Comparison of ENCODE assay signal across 20 mouse cellular contexts in genomic region chr16:36708751-36709150, GRCm38 (mm10). TPM values are rescaled to one million over a fixed set of nuclear protein-coding genes. Genes with fewer than 3 reads are reported as not detected.
DNase-seq lines count a peak whose midpoint lies in the region; ATAC-seq and TF ChIP-seq lines count a peak whose summit lies in the region.
"Had no signal": no experiment of that assay in that cellular context is flagged by ENCODE, and none has a peak within 500 bp of the region (broad histone marks: within the 10 kb centered on the region; RNA-seq: fewer than 3 reads in every experiment).

No protein-coding gene starts in this region.

- DNase-seq in midbrain, embryonic 11.5 days (ENCODE audit: low spot score, missing footprints) = peak; percentile 51
- DNase-seq in CD4-positive, CD25-positive, alpha-beta regulatory T cell, adult 2 months (ENCODE audit: low read depth, low spot score) = peak; percentile 39
- DNase-seq in ES-E14 (ENCODE audit: low read depth, low spot score) = no peak
- no peak for DNase-seq in testis, postnatal 14 days (ENCODE audit: low spot score)
- DNase-seq in ovary, postnatal 36 days (ENCODE audit: low spot score) = no peak
- DNase-seq in thymus, adult 18-20 months = no peak
- DNase-seq: cerebellum, postnatal 25 days; gastrocnemius, postnatal 36 days; heart, postnatal 10 days; midbrain, embryonic 14.5 days; right cerebral cortex, postnatal 14 days; thymus, postnatal 14 days had no signal

- no peak overlapping the region for H3K27ac ChIP-seq in midbrain, embryonic 11.5 days (ENCODE audit: low read depth, low read length)
- H3K27ac ChIP-seq in midbrain, embryonic 13.5 days = no peak overlapping the region
- peak overlapping the region; percentile 91 for H3K27ac ChIP-seq in ES-E14 (ENCODE audit: insufficient read depth, low read depth, low read length, poor library complexity, severe bottlenecking)
- H3K27ac ChIP-seq: heart, embryonic 10.5 days; hindbrain, embryonic 13.5 days; limb, embryonic 15.5 days had no signal

- H3K9ac ChIP-seq in midbrain, embryonic 11.5 days (ENCODE audit: low read length) = no peak overlapping the region
- no peak overlapping the region for H3K9ac ChIP-seq in midbrain, embryonic 13.5 days (replicated peaks)
- peak overlapping the region; percentile 74 for H3K9ac ChIP-seq in ES-E14 (ENCODE audit: insufficient read depth, low read depth, low read length, poor library complexity, severe bottlenecking)
- H3K9ac ChIP-seq: hindbrain, embryonic 13.5 days; limb, embryonic 15.5 days had no signal

- no peaks in the 10 kb centered on the region for H3K36me3 ChIP-seq in midbrain, embryonic 11.5 days (ENCODE audit: control insufficient read depth, insufficient read depth, low read length)
- no peaks in the 10 kb centered on the region for H3K36me3 ChIP-seq in midbrain, embryonic 13.5 days
- peaks cover 12% of the 10 kb centered on the region for H3K36me3 ChIP-seq in ES-E14 (ENCODE audit: control insufficient read depth, insufficient read depth, low read length, poor library complexity, severe bottlenecking)
- H3K36me3 ChIP-seq: heart, embryonic 10.5 days; hindbrain, embryonic 13.5 days; limb, embryonic 15.5 days had no signal

- ATAC-seq in midbrain, embryonic 11.5 days (ENCODE audit: low FRiP score) = no peak
- no peak for ATAC-seq in midbrain, embryonic 13.5 days
- ATAC-seq in megakaryocyte progenitor cell, adult 5-6 weeks (replicated peaks; ENCODE audit: poor library complexity) = peak; percentile 22; the same call in 1 of the 2 replicates
- ATAC-seq: forebrain, embryonic 14.5 days had no signal

- no peaks in the 10 kb centered on the region for H3K27me3 ChIP-seq in midbrain, embryonic 11.5 days (ENCODE audit: control insufficient read depth, insufficient read depth, low read length)
- H3K27me3 ChIP-seq in midbrain, embryonic 13.5 days = no peaks in the 10 kb centered on the region
- H3K27me3 ChIP-seq: hindbrain, embryonic 13.5 days; limb, embryonic 15.5 days had no signal

- H3K4me2 ChIP-seq in midbrain, embryonic 11.5 days = no peak overlapping the region
- no peak overlapping the region for H3K4me2 ChIP-seq in midbrain, embryonic 13.5 days (replicated peaks)
- H3K4me2 ChIP-seq: hindbrain, embryonic 13.5 days; limb, embryonic 15.5 days had no signal

- WGBS in midbrain, embryonic 11.5 days = 87% methylated on average over 7 of the region's 7 CpGs
- WGBS in midbrain, embryonic 13.5 days = 92% methylated on average over 7 of the region's 7 CpGs

- H3K4me3 ChIP-seq in midbrain, embryonic 11.5 days (ENCODE audit: low read depth, low read length) = no peak overlapping the region
- H3K4me3 ChIP-seq in midbrain, embryonic 13.5 days (replicated peaks) = no peak overlapping the region
- H3K4me3 ChIP-seq in ES-E14 (ENCODE audit: insufficient read depth in 1 of 2, low read depth in 1 of 2, low read length in 2 of 2, poor library complexity in 1 of 2, severe bottlenecking in 1 of 2) = peak overlapping the region; percentile 63 to 72
- H3K4me3 ChIP-seq: erythroblast, embryonic 14.5 days; heart, embryonic 10.5 days; hindbrain, embryonic 13.5 days; limb, embryonic 15.5 days; myocyte had no signal

- in situ Hi-C loops in ES-E14 (cut with MboI; ENCODE audit: low sequenced_read_pairs in 2 of 2, unreplicated experiment in 2 of 2) = no loop called here

- H3K9me3 ChIP-seq in midbrain, embryonic 11.5 days (ENCODE audit: control insufficient read depth, low read length) = no peaks in the 10 kb centered on the region
- H3K9me3 ChIP-seq in midbrain, embryonic 13.5 days = no peaks in the 10 kb centered on the region
- H3K9me3 ChIP-seq in ES-E14 (ENCODE audit: control insufficient read depth, insufficient read depth, low read depth, low read length) = no peaks in the 10 kb centered on the region
- H3K9me3 ChIP-seq: heart, embryonic 10.5 days; hindbrain, embryonic 13.5 days; limb, embryonic 15.5 days had no signal

- no peaks in the 10 kb centered on the region for H3K4me1 ChIP-seq in midbrain, embryonic 11.5 days (ENCODE audit: control insufficient read depth, insufficient read depth, low read length)
- H3K4me1 ChIP-seq in midbrain, embryonic 13.5 days (replicated peaks) = no peaks in the 10 kb centered on the region
- H3K4me1 ChIP-seq in ES-E14 (ENCODE audit: control insufficient read depth in 2 of 2, insufficient read depth in 2 of 2, low read length in 2 of 2, poor library complexity in 1 of 2) = peaks cover 7 to 19% of the 10 kb centered on the region in 2 experiments; a peak in 3 of 4 replicates
- H3K4me1 ChIP-seq: heart, embryonic 10.5 days; hindbrain, embryonic 13.5 days; limb, embryonic 15.5 days had no signal

TF ChIP-seq in ES-E14, 5 proteins besides CTCF, POLR2A, EP300 and RAD21:
- no peak for TF ChIP-seq MAFK (IDR thresholded peaks at IDR 0.05; ENCODE audit: insufficient read depth, low read depth, low read length)
- TF ChIP-seq ZNF384 (IDR thresholded peaks at IDR 0.05; ENCODE audit: low read depth, low read length) = no peak
- TF ChIP-seq HCFC1 (IDR thresholded peaks at IDR 0.05; ENCODE audit: borderline replicate concordance, insufficient read depth, low read length) = no peak
- TF ChIP-seq ZC3H11A (IDR thresholded peaks at IDR 0.05; ENCODE audit: borderline replicate concordance, low read depth, low read length) = no peak
- no peak for TF ChIP-seq CHD2 (IDR thresholded peaks at IDR 0.05; ENCODE audit: low read depth, low read length)

RNA-seq across cellular contexts. Expression of gene Ildr1, which starts 15.0 kb away (rescaled TPM):
- polyA plus RNA-seq in midbrain, embryonic 11.5 days (2014; fragmentation: Nextera tagmentation; extraction: Ambion mirVana) = 0.05 TPM in 1 of 2 replicates, not detected in the other
- not detected in 2 replicates for polyA plus RNA-seq in midbrain, embryonic 13.5 days (2015; fragmentation: Nextera tagmentation; extraction: Ambion mirVana)
- 12.8 and 24.8 TPM in 2 replicates for total RNA-seq in ES-E14 (2012; rRNA removed)
- 0.15 TPM in 1 of 2 replicates, not detected in the other for total RNA-seq in megakaryocyte progenitor cell, adult 5-6 weeks (2015)
- 0.10 TPM in 1 of 2 replicates, not detected in the other for total RNA-seq in megakaryocyte progenitor cell, adult 5-6 weeks (2017)
- total RNA-seq: gastrocnemius, postnatal 36 days; heart, postnatal 10 days had no signal
- polyA plus RNA-seq: erythroblast, embryonic 14.5 days; forebrain, embryonic 14.5 days; myocyte had no signal

RNA-seq across cellular contexts. Expression of gene Cd86, which starts 42.9 kb away (rescaled TPM):
- polyA plus RNA-seq in midbrain, embryonic 11.5 days (2014; fragmentation: Nextera tagmentation; extraction: Ambion mirVana) = 1.6 and 2.3 TPM in 2 replicates
- polyA plus RNA-seq in midbrain, embryonic 13.5 days (2015; fragmentation: Nextera tagmentation; extraction: Ambion mirVana) = 1.4 and 1.8 TPM in 2 replicates
- total RNA-seq in ES-E14 (2012; rRNA removed) = 0.26 and 0.62 TPM in 2 replicates
- 2.6 and 3.2 TPM in 2 replicates for total RNA-seq in megakaryocyte progenitor cell, adult 5-6 weeks (2015)
- 0.91 and 1.5 TPM in 2 replicates for total RNA-seq in megakaryocyte progenitor cell, adult 5-6 weeks (2017)
- polyA plus RNA-seq: erythroblast, embryonic 14.5 days; myocyte had no signal

Comparison
In these comparisons a context has a peak if more than half of its experiments do, and no peak if none do; other contexts are left out.
1. DNase-seq: peak in midbrain, embryonic 11.5 days (single experiment) and CD4-positive, CD25-positive, alpha-beta regulatory T cell, adult 2 months (single experiment); none in ES-E14 (single experiment), testis, postnatal 14 days (single experiment), ovary, postnatal 36 days (single experiment) and thymus, adult 18-20 months (0 of 2).
2. H3K4me3 ChIP-seq: peak in ES-E14 (2 of 2); none in midbrain, embryonic 11.5 days (single experiment) and midbrain, embryonic 13.5 days (single experiment).
3. RNA of gene Ildr1, which starts 15.0 kb away (total RNA-seq): 12.8 to 24.8 TPM in ES-E14; 0.10 to 0.15 TPM in megakaryocyte progenitor cell, adult 5-6 weeks; every median in the first group is over 10 times any median in the second.